Mouse (Mus musculus) brain, embryonic 14.5 days (tissue): ENCODE measurements around the gene Ube2e1.

Experiments used
- CTCF ChIP-seq: fragments of 200-500 bp; IDR thresholded peaks from 2 replicates; pipeline ENCODE4 v1.5.1; 2012; ENCODE audit warnings: inconsistent platforms, mild to moderate bottlenecking, moderate library complexity, borderline replicate concordance; ENCODE audit not compliant: insufficient read depth, insufficient read length; ENCODE audit errors: extremely low read depth
- POLR2A ChIP-seq: fragments of 200-500 bp; IDR thresholded peaks from 2 replicates; pipeline ENCODE4 v1.6.1; 2012; ENCODE audit warnings: mild to moderate bottlenecking, inconsistent platforms, borderline replicate concordance; ENCODE audit not compliant: poor library complexity, insufficient read depth, insufficient read length, severe bottlenecking; ENCODE audit errors: extremely low read depth

DNA sequence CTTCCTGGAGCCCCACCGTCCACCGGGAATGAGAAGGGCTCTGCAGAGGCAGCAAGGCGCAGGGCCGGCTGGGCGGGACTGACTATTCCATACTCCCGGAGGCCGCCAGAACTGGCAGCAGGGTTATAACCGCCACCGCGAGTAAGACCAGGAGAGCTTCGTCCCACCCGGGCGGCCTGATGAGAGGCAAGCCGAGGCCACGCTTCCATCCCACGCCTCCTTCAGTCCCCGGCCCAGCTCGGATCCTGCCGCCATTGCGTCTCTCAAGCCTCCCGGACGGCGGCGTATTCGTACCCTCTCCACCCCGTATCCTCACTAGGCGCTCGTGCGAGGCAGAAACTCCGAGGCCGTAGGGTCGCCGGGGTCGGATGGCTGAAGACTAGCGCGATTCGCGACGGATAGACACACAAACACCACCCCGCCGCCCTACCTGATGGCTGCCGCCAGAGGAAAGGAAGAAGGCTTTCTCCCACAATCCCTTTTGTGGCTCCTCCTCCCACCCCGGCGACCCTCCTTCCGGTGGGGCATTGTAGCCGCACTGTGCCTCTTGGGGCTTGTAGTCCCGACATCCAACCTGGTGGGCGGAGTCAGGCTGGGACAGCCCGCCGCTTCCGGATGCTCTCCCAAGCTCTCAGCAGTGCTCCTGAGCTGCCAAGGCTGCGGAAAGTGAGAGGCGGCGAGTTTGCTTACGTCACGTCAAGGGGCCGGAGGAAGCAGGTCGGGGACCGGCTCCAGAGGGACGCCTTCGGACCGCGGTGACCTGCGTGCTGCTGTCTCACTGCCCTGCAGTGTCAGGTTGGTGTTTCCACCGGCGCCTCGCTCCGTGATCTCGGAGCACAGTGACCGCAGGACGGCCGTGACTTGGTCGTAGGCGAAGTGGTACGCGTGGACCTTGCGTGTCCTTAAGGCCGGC lies 60.9 kb downstream of the Ube2e1 start, which contains the start of the genes Nkiras1 and Rpl15:
- TF ChIP-seq POLR2A (peak; percentile 69; the same call in 1 of the 2 replicates), CTCF (peak; percentile 2; the same call in 1 of the 2 replicates)
